Mouse (Mus musculus) monocyte, adult 2 months (primary cell): ENCODE measurements around the gene Fam135a.
A peak's percentile ranks its signal among the peaks of the same experiment; 100 is the strongest.
"Not testable (repeated sequence)": the region's sequence is repeated elsewhere in the genome, so short reads cannot be mapped to it uniquely, and the experiment has no call there.

Source experiments
- DNase-seq, 2 experiments: peaks; one replicate each; pipeline ENCODE4 v3.0.0; 2022; ENCODE audit warnings: low spot score in 2 of 2, low read depth in 1 of 2

Fam135a gene

DNA sequence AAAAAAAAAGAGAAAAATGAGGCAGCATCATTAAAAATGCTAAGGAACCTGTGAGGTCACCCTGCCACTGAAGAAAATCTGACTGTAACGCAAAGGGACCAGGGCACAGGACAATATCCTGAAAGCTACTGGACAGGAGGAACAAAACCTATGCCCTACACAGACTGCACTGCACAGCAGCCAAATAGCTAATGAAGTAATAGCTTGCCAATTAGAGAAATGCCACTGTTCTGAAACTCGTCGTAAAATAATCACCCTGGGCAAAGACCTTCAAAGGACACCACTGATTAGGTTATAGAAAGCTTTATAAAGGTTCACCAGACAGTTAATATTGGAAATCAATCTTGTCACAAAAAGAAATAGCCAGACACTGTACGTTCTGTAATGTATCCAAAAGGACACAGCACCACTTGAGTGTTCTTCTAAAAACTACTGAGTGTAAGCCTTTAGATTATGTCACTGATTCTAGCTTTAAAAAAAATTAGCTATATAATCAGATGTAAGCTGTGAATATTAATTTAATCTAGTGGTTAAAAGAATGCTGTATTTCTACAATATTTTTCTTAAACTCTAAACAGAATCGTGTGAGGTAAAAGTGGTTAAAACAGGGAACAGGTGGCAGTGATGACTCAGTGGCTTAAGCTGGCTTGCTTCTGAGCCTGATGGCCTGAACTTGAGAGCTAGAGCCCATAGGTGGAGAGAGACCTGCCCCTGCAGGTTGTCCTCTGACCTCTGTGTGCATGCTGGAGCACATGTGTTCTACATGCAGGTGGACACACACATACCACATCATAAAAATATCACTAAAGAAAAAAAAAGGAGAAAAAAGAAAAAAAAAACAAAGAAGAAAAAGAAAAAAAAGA is 26.5 kb downstream of the Fam135a start:
- no peak for DNase-seq

DNA sequence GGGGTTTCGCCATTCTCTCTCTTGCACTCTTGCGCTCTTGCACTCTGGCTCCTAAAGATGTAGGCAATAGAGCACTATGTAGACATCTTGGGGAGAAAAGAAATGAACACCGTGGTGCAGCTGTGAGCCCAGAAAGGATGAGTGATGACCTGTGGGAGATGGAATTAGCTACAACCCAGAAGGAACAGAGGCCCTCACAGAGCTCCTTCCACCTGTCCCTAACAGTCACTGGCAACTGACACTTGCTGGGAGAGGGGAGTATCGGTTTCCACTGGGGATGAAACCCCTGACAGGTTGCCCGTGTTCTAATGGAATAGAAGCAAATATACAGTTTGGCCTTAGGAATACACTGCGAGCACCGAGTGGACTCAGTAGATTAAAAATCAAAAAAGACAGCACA is 31.3 kb downstream of the Fam135a start:
- no peak for DNase-seq

DNA sequence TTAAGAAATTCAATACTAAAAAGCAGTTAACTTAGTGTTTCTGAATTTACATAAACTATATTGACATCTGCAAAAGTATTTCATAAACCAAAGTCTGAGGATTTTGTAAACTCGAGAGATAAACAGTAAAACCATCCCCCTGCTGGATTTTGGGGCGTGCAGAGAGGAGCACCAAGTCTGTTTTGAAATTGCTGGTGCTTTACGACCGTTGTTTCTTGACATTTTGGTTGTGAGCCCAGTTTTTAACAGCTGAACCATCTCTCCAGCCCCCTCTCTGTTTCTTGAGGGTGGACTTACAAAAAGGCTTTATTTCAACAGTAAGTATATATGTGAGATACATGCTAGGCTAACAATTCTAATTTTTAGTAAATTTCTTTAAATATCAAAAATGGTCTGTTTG is 33.4 kb downstream of the Fam135a start:
- DNase-seq, result no peak

DNA sequence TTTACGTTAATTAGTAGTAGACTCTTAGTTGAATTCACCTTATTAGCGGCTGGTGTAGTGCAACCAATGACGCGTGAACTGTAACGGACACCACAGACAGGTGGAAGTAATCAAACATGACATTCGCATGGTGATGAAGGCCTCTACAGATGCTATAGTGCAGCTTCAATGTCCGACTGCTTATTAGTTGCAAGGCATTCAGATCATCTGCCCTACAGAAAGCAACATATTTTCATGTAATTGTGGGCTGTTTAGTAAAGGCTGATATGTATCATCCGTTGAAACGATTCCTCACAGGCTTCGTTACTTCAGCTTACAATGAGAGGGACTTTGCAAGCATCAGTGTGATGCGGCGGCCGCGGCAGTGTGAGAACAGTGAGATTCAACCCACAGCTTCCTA is 44.4 kb downstream of the Fam135a start:
- DNase-seq, result no peak

DNA sequence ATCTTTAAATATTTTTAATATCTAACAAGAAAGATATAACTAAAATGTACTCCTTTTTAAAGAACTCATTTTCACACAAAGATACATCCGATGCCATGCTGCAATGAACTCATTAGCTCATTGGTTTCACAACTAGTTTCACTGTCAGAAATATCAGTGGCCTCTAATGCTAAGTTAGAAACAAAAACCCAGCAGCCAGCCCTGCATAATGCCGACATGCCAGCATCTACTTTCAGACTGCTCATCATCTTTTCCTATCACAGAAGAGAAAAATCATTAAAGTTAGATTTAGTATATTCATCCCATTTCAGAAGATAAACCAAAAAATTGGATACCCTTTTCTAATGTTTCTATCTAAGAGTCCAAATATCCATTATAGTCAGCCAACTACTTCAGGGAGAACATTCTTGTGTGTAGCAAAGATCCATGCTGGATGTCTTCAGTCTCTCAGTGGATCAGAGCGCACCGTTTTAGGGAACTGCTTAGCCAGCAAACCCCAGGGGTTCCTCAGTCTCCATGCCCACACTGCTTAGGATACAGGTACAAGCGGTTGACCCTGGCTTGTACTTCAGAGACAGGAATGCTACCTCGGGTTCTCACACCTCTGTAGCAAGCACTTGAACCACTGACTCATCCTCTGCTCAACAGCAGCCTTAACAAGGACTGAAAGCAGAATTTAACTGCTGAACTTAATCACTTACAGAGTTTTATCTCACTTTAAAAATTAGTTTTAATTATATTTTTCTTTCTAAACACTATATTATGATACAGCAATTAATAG is 53.2 kb downstream of the Fam135a start:
- DNase-seq, result no peak

DNA sequence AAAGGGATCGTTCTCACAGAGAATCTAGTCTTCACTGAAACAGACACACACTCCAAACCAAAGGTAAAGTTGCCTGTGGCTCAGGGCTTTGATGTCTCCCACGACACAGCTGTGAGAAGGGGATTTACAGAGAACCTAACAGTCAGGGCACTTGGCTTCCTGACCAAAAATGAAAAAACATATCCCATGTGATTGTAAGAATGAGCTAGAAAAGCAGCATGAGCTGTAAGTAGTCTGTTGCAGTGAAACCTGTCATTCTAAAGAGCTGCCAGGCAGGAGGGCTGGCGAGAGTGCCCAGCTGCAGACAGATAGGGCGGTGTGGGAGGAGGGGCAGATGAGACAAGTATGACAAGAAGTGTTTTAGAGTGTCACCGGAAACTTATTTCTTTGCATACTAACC is 54.5 kb downstream of the Fam135a start:
- no peak for DNase-seq

DNA sequence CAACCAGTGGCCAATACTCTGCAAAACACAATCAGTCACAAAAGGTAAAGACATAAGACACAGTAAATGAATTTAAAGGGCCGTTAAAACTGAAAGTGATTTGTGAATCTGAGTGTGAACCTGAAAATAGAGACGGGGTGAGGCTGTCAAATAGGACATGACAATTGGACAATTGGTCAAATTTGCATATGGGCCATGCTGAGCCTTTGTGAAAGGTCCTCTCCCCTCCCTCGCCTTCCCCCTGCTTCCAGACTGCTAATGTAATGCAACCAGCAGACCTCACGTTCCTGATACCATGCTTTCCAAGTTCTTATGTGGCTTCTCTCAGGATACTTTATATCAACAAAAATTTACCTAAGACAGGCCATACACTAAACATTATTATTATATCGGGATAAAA is 57.1 kb downstream of the Fam135a start:
- DNase-seq, result no peak

DNA sequence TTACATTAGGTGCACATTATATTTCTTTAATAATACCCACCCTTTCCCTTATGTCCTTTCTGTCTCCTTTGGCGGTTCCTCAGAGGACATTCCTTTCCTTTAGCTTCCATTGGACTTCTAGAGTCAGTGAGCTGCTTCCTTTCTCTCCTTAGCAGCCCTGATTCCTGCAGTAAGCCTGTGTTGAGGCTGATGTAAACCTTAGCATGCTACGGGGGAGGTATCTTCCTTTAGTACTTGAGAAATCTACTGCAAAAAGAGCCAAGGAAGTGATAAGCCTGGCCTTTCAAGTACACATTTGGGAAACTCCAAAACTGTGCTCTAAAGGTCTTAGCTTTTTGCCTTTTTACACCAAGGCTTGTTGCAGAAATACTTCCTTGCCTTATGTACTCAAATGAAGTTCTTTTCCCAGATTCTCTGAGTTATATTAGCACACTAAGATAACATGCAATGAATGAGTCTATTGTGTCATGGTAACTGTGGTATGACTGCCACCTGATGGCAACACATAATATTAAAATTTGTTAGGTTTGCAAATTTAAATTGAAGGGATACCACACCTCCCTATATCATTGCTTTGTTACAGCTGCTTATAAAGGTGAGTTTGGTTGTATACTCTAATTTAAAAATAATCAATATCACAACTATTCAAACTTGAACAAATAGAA is 66.2 kb downstream of the Fam135a start:
- no peak for DNase-seq

DNA sequence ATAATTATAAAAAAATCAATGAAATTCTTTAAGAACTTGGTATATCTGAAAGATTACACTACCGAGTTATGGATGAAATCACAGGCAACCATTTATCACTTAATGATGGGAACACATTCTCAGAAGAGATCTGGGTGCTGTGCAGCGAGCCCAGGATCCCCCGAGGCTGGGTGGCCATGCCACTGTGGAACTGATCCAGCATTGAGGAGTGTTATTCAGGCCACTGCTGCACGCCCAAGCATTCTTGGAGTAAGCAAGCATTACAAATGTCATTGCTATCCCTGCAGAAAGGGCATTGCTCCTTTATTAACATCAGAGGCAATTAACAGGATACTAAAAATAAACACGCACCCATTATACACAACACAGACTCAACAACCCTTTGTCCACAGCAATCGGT is 89.3 kb downstream of the Fam135a start:
- DNase-seq, result no peak

DNA sequence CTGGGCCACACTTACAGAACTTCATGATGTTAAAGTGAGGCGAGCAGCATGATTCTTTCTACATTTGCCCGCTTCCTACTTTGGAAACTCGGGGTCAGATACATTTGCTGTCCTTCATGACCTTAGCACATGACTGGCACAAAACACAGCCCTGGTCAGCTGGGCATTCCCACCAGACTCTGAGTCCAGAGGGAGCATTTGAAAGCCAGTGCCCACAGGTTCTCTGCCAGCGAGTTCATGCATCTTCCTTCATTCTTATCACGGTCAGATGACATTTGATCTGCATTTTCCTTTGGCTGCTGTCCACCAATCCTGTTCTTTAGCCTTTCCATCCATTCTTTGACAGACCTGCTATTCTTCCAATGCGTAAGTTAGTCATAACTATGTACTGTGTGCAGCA is 90.1 kb downstream of the Fam135a start:
- no peak for DNase-seq

DNA sequence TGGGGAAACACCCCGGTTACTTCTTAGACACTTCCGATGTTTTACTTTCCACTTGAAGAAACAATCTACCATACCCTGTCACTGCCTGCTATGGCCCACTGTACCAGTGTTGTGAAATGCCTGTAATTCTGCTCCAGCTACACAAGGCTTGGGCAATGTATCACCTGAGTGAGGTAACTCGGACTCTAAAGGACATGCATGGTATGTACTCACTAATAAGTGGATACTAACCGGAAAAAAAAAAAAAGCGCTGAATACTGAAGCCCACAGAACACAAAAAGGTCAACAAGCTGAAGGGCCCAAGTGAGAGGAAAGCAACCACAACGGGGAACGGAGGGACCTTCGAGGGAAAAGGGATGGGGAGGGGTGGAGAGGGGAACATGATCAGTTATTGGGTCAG is 92.5 kb downstream of the Fam135a start:
- no peak for DNase-seq

DNA sequence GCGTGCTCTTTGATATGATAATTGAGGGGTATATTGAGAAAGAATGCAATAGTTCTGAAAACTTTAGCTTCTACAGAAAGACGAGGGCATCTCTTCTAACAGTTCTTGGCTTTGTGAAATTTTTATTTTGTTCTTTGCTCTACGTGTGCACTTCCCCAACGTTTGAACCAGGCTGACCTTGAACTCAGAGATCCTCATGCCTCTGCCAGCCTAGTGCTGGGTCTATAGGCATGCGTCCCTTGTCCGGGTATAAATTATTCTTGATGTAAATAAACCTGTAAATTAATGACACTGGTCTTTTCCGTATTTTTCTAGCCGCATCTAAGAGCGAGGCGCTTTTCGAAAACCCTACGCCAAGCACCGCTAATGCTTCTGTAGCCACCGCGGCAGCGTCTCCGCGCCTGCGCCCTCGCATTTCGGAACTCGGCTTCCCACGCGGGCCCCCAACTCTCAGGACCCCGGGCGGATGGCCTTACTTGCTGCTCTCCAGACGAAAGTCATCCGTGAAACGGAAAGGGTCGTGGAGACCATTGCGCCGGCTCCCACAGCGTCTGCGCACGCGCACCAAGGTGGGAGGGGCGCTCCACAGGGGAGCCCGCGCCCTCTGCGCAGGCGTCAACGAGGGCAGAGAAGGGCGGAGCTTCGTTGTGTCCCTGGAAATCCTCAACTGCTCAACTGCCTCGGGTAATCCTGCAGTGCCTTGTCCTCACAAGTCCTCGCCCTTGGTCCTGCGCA is 94.9 kb downstream of the Fam135a start, which contains the start of gene Sdhaf4:
Gene Sdhaf4, minus strand, starts transcription at position 587 of the 735 bp plus-strand sequence.
- peak; percentile 48 to 78 for DNase-seq

DNA sequence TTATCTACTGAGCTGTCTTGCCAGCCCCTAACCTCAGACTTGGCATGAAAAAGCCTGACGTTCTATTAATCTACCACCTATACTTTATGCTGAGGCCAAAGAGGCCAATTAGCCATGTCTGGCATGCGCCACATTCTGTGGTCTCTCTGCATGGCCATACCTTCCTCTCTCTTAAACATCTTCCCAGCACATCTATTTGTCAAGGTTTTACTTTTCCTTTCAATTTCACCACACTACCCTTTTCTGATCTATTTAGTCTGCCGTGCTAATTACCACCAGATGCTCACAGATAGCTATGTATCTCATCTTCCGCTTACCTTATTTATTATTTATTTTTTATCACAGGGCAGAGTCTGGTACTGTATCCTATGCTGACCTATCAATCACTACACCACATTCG is 100.8 kb downstream of the Fam135a start:
- DNase-seq, result no peak

DNA sequence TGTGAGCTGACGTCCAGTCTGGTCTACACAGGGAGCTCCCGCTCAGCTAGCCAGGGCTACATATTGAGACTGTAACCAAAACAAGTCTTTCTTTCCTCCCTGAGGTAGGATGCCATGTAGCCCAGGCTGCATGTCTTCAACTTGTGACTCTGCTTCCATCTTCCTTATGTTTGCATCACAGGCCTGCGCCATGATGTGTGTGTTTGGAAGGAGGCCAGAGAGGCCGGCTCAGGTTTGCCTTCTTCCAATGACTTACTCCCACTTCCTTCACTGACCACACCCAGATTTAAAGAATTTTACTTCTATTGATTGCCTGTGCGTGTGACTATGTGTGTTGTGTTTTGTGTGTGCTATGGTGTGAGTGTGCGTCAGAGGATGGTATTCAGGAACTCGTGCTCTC is 101.3 kb downstream of the Fam135a start:
- no peak for DNase-seq

DNA sequence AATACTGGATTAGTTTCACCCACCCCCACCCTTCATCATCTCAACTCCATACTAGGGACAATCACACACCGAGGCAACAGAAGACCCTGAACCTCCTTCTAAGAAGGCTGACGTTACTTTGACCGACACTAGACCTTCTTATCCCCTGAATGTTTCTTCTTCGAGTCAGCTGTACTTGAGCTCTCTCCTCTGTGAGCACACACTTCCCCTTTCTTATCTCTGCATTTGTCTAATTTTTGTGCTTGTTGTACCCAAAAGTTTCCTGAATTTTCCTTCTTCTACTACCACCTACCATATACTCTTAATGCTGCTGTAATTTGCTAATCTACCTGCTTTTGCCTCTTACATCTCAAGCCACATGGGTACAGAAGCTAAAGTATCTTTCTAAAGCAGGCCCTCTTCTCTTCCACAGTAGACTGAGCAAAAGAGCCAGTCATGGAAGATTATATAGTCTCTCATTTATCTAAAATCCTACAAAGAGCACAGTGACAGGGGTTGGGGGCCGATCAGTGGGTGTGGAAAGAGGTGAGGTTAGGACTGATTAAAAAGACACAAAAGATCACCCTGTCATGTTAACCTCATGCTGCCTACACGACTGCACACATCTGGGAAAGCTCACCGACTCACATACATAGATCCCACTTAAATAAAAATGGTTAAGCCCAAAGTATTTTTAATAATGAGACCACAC is 101.9 kb downstream of the Fam135a start:
- no peak for DNase-seq

DNA sequence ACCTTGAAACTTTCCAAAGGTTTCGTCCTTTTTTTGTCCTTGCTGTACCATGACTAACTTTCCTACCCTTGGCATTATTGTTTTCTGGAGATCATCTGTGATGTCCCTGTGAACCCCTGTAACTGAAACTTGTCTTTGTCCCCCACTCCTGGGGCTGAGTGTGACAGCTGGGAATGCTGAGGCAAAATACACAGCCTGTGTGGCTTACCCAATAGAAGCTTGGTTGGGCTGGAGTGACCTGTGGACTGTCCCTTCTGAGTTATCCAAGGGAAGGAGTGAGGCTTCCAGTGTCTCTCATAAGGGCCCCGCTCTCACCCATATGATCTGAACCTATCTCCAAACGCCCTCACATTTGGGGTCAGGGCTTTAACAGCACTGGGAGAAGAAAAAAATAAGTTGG is 102.6 kb downstream of the Fam135a start:
- no peak for DNase-seq

DNA sequence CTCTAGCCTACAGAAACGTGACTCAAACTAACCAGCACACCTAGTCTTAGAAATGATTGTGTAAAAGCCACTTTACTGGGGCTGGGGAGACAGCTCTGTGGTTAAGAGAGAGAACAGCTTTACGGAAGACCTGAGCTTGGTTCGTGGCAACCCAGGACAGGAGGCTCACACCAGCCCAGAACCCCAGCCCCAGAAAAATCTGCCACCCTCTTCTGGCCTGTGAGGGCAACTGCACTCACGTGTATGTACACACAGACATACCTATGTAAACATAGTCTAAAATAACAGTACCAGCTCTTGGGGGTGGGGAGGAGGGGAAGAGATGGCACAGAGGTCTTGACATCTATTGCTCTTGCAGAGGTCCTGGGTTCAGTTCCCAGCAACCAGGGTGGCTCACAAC is 104.7 kb downstream of the Fam135a start:
- DNase-seq, result no peak

DNA sequence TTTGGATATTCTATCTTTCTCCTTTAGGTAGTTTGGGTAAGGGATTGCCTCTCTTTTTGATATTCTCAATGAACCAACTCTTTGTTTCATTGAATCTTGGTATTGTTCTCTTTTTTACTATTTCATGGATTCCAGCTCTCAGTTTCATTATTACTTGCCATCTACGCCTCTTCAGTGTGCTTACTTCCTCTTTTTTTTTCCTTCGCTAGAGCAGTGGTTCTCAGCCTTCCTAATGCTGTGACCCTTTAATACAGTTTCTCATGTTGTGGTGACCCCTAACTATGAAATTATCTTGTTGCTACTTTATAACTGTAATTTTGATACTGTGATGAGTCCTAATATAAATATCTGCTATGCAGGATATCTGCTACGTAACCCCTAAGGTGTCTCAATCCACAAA is 117.0 kb downstream of the Fam135a start:
- no peak for DNase-seq

DNA sequence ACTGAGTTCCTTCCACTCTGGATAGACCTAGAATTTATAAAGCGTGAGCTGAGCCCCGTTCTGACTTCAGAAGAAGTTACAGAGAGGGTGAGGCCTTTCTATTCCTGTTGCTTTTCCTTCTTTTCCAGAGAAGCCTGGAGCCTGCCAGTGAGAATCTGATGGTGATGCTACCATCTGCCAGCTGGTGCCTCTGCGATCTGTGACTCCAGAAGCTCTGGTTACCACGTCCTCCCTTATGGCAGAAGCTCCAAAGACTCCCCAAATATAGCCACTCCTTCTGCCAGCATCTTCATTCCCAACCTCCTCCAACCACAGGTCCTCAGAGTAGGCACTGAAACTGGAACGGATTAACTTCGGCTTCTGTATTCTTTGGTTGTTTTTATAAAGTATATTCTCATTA is 121.9 kb downstream of the Fam135a start:
- no peak for DNase-seq

DNA sequence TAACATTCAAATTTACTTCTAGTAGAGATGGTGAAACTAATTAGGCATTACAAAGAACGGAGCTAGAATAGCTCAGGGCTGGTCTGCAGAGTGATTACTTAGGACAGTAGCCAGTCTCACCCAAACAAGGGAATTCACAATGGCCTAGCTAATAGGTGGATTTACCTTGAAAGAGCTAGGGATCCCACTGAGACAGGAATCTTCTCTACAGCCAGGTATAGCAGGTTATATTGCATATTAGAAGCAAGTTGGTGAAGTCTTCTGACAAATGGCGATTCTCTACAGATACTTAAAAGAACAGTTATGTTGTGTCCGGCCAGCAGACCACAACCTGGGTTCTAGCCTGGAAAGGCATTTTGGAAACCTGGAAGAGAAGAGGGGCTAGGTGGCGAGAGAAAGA is 129.0 kb downstream of the Fam135a start:
- DNase-seq, result not testable (repeated sequence)
